Mouse (Mus musculus): ENCODE results near the gene Lrrc8b.

Lrrc8b gene

DNA sequence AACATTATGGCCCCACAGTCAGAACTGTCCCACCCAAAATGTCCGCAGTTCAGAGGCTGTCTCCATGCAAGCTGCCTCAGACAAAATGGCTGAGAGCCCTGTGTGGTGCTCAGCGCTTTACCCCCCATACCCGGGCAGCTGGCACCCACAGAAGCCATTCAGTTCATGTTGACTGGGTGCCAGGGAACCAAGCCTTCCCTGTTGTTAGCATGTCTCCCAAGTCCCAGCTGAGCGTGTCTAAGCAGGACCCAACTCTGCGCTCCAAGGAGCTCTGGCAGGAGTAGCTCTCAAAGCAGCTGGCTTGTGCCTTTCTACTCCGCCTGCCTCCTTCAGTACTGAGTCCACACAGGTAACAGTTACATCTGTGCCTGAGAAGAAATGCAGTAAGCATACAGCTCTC is 68.7 kb downstream of the Lrrc8b start:
- DNase-seq (ENCODE audit: low spot score), result no peak

GRCm38 (mm10) chr5:105484891-105485290 is 69.3 kb downstream of the Lrrc8b start:
- no peak for DNase-seq (ENCODE audit: low spot score)

DNA sequence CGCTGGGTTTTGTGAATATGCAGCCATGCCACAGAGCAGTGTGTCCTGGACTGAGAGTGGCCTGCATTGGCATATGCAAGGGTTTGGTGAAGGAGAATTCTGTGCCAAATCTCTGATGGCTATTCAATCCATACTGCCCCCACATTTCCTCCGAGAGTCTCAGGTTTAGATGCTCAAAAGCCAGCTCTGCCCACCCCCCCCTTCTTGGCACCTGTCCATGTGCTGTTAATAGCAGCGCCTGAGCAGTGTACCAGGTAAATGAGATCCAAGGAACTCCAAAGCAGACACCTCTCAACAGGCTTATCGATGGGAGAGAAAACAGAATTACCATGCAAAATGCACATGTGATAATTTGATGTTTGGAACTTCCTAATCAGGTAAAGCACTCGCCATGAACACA is 74.6 kb downstream of the Lrrc8b start:
- DNase-seq (ENCODE audit: low spot score), result no peak

DNA sequence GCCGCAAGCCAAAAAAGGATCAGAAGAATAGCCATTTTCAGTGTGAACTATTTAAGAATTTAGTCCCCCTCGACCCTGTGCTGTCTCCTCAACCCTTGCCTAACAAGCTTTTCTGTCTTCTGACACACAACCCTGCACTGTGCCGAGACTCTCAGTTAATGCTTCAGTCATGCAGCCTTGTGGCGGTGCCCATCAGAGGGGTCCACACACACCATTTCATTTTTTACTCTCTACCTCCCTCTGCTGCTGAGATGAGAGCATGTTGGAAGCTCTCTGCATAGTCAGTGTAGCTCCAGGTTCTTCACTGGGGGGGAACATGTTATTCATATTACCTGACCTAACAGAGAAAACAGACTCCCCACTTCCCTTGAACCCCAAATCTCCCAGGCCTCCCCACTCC is 75.8 kb downstream of the Lrrc8b start:
- DNase-seq (ENCODE audit: low spot score), result no peak

- DNase-seq (ENCODE audit: low spot score), result peak; percentile 71
Observed at GRCm38 (mm10) chr5:105492367-105493246, 77.0 kb downstream of the Lrrc8b start.

GRCm38 (mm10) chr5:105493377-105493776 is 77.8 kb downstream of the Lrrc8b start:
- DNase-seq (ENCODE audit: low spot score), result no peak

GRCm38 (mm10) chr5:105494246-105494917 is 78.8 kb downstream of the Lrrc8b start:
- no peak for DNase-seq (ENCODE audit: low spot score)

DNA sequence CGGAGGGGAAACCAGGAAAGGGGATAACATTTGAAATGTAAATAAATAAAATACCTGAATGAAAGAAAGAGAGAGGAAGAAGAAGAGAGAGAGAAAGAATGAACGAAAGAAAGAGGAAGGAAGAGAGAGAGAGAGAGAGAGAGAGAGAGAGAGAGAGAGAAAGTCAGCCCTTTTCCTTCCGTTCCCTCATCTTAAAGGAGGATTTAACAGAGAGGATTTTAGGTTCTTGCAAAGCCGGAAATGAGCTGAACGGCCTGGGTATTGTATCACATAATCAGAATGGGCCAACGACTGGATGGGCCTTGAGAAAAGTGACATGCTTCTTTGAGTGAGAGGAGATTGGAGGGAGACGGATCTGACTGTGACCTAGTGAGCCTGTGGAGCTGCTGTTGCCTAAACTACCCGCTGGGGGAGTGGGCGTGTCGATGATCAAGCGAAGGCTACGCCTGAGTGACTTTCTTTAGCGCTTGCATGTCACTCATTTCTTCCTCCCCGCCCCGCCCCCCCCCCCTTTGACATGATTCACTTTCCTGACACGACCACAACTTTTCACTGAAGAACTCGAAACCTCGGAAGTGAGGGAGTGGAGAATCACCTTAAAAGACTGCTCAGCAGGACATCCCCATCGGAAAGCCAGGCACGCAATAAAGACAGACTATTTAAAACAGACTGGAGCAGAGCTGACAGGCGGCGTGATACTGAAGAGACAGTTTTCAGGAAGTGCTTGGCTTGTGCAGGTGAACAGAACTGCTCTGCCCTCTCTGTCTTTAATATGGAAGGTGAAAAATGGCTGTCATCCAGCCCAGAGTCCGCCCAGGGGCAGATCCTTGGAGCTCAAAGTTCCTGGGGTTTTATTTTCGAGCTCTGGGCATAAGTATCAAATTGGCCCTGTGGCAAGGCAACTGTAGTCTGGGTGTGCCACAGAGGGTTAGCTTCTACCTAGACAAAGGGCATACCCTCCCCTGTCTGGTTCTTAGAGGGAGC is 79.6 kb downstream of the Lrrc8b start:
- peak; percentile 90 for DNase-seq (ENCODE audit: low spot score)

DNA sequence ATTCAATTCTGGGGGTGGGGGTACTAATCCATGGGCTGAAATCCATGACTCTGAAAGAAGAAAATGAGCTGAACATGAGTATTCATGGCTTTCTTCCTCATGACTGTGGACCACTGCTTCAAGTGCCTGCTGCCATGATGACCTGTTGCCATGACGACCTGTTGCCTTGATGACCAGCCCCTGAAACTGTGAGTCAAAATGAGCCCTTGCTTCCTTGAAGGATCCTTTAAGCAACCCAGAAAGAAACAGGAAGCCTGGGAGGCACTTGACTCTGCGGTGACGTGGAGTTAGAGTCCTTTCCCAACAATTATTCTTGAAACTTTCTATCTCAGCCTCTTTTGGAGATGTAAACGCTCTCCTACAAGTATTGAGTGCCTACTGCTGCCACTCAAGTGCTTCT is 80.6 kb downstream of the Lrrc8b start:
- DNase-seq (ENCODE audit: low spot score), result peak; percentile 52

DNA sequence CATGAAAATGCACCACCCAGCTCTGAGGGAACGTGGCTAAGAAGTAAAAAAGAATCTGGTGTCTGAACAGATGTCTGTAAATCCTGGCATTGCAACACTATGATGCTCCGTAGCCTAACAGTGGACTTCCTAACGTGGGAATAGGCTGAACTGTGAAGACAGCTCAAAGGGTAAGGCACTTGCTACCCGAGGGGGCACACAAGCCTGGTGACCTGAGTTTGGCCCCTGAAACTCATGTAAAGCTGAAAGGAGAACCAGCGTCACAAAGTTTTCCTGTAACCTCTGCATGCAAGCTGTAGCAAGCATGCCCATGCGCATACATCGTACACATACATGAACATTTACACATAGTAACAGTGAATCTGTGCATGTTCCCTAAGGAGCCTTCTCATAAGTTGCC is 81.0 kb downstream of the Lrrc8b start:
- no peak for DNase-seq (ENCODE audit: low spot score)

- DNase-seq (ENCODE audit: low spot score), result no peak
Observed at GRCm38 (mm10) chr5:105498429-105499000, 82.9 kb downstream of the Lrrc8b start.

DNA sequence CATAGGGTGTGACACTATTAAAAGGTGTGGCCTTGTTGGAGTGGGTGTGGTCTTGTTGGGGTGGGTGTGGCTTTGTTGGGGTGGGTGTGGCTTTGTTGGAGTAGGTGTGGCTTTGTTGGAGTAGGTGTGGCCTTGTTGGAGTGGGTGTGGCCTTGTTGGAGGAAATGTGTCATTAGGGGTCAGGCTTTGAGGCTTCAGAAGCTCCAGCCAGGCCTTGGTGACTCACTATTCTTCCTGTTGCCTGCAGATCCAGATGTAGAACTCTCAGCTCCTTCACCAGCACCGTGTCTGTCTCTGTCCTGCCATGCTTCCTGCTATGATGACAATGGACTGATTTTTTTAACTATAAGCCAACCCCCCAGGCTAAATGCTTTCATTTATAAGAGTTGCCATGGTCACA is 83.8 kb downstream of the Lrrc8b start:
- no peak for DNase-seq (ENCODE audit: low spot score)

DNA sequence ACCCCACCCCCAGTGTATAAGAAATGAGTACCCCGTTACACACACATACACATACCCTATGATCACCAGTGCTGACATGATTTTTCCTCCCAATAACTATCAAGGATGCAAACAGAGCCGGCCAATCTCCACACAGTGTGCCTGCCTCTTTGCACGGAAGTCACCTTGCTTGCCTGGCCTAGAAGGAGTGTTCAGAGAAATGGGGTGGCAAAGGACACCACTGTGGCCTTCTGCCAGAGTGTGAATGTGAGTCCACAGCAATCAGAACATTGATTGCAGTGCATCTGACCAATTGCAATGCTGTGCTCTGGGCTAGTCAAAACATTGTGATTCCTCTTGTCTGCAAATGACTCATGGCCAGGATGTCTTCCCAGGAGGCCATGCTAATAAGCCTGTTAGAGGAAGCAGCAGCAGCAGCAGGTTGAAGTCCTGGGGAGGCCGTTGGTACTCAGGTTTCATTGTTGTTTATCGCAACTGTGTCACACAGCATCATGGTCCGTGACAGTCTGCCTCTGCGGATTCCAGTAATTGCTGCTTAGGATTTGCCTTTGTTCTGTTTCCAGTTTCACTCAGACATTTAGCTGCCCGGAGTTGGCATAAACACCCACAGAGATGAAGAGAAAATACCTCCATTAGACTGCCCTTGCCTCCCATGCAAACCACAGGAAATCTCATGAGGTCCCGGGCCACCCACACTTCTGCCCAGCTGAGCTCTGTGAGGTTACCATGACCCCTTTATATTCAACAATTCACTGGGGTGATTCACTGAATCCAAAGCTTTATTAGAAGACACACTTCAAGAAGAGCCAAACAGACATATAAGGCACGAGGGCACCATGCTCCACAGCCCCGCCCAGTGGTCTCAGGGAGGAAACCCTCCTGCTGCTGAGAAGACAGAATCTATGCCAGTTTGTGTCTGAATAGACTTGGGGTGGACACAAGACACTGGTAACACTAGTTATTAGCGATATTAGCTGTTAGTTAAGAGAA is 84.9 kb downstream of the Lrrc8b start:
- no peak for DNase-seq (ENCODE audit: low spot score)

- DNase-seq (ENCODE audit: low spot score), result no peak
Observed at GRCm38 (mm10) chr5:105501136-105501535, 85.6 kb downstream of the Lrrc8b start.

DNA sequence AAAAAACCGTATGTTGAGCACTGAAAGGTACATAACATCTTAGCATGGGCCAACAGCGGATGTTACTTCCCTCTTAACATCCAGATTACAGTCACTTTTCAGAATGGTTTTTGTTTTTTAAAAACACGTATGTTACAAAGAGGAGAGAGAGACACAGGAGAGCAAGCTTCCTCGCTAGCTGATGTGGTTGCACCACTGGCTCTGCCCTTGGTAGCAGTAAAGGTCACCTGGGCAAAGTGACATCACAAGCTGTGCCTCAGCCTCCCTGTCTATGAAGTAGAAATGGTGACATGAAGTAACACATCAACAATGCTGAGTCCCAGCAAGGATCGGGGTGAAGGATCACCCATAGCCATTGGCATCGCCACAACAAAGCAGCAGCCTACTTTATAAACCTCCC is 93.2 kb downstream of the Lrrc8b start:
- no peak for DNase-seq (ENCODE audit: low spot score)

DNA sequence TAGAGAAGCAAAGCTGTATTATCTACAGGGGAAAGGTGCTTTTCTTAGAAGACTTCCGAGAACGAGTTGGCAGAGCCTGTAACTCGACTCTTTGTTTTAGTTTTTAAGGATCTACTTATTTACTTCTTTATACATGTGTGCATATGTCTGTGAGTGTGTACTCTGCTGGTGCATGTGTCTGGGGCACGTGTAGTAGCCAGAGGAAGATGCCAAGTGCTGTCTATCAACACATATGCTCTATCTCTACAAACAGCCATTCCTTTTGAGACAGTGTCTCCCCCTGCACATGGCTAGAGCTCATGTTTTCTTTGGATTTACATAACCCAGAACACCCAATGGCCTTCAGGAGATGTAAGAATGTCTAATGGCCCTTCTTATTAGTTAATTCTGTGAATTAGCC is 96.7 kb downstream of the Lrrc8b start:
- no peak for DNase-seq (ENCODE audit: low spot score)

DNA sequence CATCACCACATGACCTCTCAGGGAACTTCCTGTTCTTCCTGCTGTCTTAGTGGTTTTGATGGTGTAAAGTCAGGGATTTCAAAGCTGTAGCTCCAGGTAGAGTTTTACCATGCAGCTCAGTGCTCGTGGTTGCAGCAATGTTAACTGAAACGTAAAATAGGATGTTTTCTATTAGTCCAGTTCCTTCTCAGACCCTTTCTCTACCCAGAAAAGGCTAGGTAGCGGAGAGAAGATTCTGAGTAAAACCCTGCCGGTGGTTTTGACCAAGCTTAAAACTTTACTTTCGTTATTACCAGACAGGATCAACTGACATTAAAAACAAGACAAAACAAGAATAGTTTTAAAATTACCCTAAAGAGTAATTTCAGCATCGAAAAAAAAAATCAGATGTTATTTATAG is 100.0 kb downstream of the Lrrc8b start:
- no peak for DNase-seq (ENCODE audit: low spot score)

- no peak for DNase-seq (ENCODE audit: low spot score)
Observed at GRCm38 (mm10) chr5:105516290-105516689, 100.7 kb downstream of the Lrrc8b start.

DNA sequence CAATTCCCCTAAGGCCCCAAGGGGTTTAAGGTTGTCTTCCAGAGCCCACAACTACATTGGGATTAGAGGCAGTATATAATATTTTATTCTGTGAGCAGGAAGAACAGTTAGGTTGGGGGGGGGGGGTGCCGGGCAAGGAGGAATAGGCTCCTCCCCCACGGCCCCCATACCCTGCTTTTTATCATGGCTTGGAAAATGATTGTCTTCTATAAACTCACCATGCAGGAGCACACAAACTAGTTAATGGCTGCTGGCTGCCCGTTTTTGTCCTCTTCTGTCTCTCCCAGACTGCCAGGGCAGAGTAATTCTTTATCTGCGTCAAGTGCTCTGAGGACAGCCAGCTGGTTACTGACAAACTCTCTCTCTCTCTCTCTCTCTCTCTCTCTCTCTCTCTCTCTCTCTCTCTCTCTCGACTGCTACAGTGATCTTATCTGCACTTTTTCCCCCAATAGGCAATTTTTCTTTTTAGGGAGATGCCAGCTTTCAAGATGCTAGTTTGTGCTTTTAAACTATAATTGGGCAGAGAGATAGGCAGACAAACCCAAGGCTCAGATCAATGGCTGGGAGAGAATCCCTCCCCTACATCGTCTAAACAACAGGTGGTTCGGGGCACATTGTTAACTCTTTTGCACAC is 102.5 kb downstream of the Lrrc8b start:
- DNase-seq (ENCODE audit: low spot score), result no peak

- no peak for DNase-seq (ENCODE audit: low spot score)
Observed at GRCm38 (mm10) chr5:105518626-105519095, 103.1 kb downstream of the Lrrc8b start.

All from lung, postnatal 25 days (tissue).